Mouse (Mus musculus): ENCODE results near the gene Ntsr1.

Gene Ntsr1

DNA sequence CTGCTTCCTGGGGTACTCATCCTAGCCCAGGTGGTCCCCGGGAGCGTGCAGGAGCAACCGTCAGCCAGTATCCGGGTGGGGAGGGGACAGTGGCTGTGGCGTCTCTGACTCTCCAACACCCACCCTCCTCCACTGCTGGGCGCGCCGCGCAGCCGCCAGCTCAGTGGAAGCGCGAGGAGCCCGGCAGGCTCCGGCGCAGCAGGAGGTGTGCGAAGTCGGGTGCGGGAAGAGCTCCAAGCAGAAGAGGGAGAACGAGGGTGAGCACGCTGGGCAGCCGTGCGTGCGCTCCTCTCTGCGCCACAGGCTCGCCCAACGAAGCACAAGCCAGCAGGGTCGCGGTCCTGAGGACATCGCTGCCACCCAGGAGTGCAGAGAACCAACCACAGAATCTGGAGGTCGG, at the start of gene Ntsr1:
Gene Ntsr1, plus strand, starts transcription at position 236 of the 400 bp plus-strand sequence.
- DNase-seq = peak; percentile 77

DNA sequence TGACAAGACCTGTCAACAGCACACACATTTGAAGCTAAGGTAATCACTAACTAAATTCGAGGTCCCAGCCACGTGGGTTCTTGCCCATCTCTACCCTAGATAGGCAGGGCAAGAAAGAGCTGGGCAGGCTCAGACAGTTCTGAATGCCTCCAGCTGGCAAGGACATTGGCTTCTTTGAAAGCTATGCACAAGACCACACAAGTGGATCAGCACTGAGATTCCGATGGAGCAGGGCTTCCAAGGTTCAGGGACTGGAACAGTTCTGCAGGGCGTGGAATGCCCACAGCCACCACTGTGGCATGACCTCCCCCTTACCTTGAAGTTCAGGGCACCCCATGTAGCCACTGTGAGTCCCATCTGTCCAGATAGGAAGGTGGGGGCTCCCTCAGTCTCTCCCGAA, 49.2 kb upstream of the Ntsr1 start:
- DNase-seq = no peak

DNA sequence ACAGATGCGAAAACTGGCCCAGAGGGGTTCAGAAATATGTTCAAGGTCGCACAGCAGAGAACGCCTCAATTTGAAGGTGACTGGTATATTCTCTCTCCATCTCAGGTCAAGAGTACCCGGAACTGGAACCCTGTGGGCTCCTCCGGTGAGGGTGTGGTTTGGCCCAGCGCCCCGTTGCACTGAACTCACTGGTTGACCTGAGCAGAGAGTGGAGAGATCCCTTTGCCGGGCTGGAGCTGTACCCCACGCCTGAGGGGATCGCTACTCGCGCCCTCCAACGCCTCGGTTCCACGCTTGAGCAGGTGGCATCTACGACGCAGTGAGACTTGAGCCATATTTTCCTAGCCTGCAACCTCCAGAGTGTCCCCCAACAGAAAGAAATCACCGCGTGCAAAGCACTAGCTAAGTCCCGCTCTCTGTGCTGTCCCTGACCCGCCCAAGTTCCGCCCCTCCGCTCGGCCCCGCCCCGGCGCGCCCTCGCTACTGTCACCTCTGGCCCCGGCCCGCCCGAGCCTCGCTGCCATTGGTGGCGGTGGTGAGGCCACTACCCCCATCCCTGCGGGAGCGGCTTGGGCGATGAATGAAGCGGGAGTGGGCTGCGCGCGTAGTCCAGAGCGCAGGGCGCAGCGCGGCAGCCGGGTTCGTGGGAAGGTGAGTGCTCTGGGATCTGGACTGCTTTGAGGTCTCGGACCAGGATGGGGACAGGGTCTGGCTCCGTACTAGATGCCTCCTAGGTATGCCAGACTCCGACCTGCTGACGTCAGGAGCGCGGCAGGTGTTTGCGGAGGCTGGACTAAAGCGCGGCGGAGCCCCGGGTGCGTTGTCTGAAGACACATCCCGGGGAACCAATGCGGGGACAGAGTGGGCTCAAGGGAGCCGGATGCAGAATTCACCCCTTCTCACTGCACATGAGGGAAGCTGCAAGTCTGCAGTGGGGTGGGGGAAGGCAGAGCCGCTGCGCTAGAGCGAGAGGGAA, 43.8 kb upstream of the Ntsr1 start, which contains the start of gene Slco4a1:
Gene Slco4a1, plus strand, starts transcription at position 523 of the 976 bp plus-strand sequence.
- peak; percentile 76 for DNase-seq

DNA sequence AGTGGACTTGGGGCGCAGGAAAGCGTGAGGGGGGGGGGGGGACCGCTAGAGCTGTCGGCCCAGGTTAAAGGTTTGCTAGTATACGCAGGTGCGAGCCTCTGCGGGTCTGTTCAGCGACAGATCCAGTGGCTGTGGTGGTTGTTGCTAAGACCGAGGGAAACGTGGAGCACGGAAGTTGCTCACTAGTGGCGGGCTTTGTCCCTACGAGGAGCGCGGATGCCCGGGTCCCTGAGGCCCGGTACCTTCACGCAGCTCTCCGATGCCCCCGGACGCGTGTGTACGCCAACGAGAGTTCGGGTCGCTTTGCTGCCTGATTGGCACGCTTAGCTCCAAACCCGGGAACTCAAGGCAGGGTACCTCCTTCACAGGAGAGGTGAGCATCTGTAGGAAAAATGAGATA, 43.1 kb upstream of the Ntsr1 start:
- DNase-seq = no peak

DNA sequence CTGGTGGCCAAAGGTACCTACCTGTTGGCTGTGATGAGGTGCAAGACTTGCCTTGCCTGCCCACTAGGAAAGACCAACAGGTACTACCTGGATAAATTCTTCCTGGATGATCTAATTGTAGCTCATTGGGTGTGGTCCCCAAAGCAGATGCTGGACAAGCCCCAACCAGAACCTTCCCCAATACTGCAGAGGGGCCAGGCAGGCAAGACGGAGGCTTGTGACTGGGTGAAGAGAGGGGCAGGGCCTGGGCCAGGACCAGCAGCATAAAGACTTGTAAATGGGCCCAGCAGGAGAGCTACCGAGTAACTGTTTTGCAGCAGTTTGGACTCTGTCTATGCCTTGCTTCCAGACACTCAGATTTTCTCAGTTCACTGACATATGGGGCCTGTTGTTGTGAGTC, 42.1 kb upstream of the Ntsr1 start:
- DNase-seq = no peak

DNA sequence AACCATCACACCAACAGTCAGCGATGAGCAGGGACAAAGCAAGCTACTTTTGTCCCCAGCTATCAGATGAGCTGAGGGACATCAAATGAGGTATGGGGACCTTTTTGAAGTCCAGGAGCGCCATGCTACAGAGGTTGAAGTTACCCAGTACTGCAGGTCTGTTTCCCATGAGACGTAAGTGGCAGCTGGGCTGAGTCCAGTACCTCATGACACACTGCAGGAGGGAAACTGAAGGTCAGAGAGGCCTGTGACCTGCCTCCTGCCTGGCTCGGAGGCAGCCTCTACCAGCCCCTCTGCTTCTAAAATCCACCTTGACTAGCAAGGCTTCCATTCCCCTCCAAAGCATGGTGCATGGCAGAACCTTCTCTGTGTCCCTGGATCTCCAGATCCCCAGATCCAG, 40.3 kb upstream of the Ntsr1 start:
- DNase-seq = no peak

DNA sequence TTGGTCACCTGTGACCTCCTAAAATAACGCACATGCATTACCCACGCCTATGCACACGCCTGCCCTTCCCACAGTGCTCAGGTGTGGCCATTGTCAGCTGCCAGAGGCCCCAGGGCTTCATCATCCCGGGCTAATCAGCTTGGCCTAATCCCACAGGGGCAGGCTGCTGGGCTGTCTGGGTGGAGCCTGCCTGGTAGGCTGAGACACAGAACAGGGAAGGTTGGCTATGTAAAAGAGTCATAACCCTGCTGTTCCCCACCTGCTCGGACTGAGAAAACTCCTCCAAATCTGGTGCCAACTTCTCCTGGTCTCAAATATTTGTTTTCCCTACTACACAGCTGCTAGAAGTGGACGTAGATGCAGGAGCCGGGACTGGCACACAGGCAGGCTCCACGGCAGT, 39.0 kb upstream of the Ntsr1 start:
- no peak for DNase-seq

DNA sequence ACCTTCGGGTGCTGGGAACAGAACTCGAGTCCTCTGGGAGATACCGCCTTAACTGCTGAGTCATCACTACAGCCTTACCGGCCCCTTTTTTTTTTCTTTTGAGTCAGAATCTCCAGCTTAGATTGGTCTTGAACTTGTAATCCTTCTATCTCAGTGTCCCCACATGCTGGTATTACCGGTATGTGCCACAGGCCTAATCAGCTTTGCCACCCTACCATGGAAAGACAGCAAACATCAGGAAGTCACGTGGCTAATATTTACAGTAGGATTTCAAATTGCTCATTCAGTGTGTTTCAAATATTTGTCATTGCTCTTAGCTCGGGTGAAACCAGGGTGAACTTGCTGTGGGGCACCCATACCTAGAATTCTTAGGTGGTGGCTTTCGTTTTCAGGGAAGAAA, 37.2 kb upstream of the Ntsr1 start:
- DNase-seq = no peak

DNA sequence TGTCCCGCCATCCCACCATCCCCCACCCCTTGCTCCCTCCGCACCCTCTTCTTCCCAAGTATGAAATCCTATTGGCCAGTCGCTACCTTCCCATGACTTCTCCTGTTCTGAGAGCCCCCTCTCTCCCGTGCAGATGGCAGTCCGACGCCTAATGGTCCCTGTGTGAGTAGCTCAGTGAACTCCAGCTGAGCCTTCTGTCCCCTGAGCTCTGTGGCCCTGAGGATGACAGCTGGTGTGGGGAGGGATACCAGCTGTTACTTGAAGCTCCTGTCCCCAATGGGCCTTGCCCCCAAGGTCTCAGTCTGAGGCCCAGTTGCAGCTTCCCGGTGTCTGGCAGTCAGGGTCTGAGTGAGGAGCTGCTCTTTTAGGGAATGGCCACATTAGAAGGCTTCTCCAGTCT, 33.3 kb upstream of the Ntsr1 start:
- DNase-seq = no peak

DNA sequence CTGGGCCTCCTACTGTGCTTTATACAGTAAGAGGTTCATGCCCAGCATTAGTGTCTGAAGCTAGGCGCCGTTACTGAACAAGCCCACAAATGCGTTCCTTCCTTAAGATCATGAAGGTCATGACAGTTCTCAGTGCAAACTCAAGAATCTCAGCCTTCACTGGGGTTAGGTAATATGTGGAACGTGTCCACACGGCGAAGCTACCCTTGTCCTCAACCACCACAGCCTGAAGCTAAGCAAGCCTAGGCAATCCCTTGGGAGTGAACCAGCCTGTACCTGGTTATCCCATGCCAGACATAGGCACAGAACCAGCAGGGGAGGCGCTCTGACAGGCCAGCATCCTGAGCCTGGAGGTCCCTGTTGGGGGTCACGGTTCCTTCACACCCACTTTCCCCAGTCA, 30.9 kb upstream of the Ntsr1 start:
- no peak for DNase-seq

DNA sequence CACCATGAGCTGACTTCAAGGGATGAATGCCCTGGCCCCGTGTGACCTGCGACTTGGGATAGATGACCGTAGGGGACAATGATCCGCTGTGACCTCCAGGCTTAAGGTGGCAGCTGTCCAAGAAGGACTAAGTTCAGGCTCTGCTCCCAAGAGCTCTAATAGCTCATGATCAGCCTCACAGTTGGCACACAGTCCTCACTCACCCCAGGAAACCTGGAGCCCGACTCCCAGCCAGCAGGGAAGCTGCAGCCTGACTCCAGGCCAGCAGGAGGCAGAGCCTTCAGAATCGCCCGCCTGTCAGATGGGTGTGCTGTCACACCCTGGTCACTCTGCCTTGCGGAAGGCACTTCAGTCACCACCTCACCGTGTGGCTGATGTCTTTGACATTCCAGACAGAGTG, 30.0 kb upstream of the Ntsr1 start:
- DNase-seq = no peak

DNA sequence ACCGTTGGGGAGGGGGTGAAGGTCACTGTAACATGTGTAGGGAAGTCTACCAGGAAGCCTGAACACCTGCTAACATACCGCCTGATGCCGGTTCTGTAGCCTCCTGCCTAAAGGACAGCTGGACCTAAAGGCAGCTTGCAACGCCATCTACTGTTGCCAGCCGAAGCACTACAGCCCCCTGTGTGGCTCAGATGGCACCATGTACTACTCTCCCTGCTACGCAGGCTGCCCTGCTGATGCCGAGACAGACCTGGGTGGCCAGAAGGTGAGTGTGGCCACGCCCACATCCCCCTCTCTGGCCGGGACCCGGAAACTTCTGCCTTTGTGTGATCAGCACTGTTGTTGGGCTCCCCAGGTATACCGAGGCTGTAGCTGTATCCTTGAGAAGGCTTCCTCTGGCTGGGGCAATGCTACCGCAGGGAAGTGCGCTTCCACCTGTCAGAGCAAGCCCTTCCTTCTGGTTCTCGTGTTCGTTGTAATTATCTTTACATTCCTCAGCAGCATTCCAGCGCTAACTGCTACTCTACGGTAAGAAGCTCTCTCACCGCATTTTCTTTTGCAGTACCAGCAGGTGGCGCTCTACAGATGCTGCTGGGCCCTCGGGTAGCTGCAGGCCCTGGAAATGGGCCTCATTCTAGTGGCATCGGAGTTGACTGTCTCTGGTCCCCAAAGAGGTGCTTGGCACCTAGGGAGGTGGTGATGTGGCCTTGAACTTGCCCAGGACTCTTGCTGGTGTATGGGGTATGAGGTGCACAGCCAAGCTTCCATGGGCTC, 27.3 kb upstream of the Ntsr1 start:
- DNase-seq = no peak

DNA sequence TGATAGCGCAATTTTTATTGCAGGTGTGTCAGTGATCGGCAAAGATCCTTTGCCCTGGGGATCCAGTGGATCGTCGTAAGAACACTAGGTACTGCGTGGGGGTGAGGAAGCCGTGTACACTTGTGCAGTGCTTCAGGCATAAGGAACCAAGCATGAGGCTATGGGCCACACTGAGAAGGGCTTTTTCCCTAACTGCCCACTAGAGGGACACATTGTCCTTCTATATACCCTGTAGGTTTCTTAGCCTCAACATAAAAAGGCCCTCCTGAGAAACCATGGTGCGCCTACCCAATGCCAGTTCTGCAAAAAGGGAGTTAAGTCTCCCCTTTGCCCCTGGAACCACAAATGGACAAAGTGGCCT, 26.7 kb upstream of the Ntsr1 start:
- peak; percentile 77 for DNase-seq

DNA sequence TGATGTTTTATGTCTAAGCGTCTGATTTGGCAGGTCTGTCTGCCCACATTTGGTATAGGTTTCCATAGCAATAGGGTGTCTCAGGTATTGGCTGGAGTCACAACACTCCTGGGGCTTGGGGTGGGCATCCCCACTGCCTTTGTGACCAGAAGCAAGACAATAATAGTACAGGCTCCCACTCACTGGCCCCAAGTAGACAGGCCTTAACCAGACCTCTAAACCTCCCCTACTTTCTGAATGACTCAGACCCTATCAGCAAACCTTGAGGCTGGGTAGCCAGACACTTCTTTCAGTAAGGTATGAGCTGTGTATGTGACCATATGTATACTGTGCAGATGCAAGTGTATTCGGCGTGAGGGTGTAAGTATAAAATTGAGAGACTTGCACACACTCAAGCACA, 24.9 kb upstream of the Ntsr1 start:
- DNase-seq = no peak

DNA sequence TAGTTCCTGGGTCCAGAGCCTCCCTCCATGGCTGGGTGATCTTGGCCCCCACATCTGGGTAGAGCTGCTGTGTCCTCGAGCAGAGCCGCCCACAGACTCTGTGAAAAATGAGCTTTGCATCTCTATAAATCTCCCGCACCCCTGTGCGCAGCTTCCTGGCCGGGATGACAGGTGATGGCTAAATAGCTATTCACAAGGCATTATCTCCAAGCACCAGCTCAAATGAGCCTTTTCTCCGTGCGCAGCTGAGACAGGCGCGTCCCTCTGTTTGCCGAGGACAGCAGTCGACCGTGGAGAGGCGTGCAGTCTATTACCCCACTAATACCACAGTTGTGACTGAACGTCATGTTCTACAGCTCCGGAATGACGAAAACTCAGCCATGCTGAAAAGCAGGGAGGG, 17.5 kb upstream of the Ntsr1 start:
- DNase-seq = no peak

DNA sequence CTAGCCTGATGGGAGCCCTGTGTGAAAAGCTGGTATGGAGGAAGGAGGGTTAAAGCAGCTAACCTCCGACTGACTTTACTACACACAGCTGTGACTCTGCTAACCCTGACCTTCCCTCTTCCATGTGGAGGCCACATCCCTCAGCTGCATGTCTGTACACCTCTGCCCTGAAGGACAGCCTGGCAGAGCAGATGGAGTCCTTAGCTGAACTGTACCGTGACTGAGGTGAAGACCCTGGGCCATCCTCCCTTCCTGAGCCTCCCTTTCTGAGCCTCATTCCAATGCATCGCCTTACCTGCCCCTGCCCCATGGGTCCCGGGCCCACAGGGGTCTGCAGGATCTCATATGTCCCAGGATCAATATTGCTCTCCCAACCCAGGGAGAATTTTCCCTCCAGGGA, 14.9 kb upstream of the Ntsr1 start:
- no peak for DNase-seq

DNA sequence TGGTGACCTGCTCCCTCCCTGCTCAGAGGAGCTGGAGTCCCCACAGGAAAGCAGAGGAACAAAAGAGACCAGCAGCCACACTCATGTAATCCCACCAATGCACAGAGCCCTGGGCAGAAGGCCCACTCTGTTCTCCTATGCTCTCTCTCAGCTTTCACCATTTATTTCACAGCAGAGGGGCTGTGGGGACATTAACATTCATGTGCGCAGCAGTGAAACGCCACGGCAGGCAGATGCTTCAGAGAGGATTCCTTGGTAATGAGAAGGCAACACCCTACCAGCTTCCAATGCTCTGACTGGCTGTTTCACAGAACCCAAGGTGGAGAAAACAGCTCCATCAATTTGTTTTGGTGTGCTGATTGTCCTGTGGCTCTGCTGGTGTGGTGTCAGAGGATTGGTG, 14.5 kb upstream of the Ntsr1 start:
- DNase-seq = no peak

DNA sequence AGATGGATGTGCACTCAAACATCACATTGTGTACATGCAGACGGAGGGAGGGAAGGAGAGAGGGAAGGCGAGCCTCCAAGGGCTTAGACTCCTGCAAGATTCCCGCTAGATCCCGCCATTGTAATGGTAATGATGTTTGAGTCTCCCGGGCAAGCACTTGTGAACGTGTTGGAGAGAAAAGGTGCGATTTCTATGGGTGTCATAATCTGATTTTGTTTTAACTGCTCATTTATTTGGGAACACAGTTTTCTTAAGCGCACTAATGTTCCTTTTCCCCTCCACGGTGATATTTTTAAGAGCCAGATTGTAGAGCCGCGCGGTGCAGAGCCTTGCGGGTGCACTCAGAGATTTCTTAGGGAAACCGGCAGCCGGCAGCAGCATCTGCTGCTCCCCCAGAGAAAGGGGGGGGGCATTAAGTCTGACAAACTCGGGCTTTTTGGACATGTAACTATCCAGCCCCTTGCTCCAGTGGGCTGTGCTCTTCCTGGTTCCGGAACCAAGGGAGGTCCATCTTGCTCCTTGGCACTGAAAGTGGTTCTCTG, 11.5 kb upstream of the Ntsr1 start:
- no peak for DNase-seq

DNA sequence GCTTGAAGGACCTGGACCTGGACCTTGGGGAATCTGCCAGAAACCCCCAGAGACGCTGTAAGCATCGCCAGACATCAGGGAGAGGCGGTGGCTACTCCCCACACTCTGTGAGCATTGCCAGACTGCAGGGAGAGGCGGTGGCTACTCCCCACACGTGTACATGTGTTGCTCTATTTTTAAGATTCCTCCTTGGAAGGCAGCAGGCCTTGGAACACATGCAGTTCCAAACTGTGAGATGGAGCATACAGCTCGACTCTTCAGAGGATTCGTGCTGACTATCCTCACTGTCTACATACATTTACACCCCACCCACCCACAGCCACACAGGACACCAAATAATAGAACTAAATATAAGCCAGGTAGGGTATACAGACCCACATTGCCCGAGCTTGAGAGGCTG, 3.9 kb upstream of the Ntsr1 start:
- peak; percentile 66 for DNase-seq

DNA sequence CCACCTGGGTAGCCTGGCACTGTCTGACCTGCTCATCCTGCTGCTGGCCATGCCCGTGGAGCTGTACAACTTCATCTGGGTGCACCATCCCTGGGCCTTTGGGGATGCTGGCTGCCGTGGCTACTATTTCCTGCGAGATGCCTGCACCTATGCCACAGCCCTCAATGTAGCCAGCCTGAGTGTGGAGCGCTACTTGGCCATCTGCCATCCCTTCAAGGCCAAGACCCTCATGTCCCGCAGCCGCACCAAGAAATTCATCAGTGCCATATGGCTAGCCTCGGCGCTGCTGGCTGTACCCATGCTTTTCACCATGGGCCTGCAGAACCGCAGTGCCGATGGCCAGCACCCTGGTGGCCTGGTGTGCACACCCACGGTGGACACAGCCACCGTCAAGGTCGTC, 950 bp downstream of the Ntsr1 start:
- no peak for DNase-seq

DNA sequence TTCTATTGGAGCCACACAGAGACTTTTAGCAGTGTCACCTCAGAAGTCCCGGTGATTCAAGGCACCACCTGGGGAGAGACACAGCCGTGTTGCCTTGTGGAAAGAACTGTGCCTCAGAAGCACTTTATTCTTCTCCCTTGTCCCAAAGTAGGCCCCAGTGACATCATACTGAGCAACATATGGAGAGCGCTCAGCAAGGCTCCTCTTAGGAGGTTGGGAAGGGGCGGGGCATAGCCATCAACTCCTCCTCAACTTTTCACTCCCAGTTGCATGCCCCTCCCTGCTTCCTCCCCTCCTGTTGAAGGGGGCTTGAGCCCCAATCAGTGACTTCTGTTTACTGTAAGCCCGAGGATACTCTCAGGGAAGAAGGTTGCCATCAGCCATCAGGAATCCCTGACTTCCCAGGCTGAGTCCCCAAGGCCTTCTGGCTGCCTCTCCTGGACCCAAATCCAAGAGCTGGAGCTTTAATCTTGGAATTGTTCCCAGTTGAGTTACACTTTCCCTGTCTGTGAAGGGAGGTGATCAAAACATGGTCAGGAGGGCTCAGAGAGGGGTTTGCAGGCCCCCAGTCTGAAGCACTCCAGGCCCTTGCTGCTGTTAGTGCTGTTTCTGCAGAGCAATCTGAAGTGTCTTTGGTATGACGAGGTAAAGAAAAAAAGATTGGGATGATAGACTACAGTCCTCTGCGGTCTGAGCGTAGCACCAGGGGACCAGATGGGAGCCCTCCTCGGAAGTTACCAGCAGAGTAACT, 1.6 kb downstream of the Ntsr1 start:
- DNase-seq = peak; percentile 17

DNA sequence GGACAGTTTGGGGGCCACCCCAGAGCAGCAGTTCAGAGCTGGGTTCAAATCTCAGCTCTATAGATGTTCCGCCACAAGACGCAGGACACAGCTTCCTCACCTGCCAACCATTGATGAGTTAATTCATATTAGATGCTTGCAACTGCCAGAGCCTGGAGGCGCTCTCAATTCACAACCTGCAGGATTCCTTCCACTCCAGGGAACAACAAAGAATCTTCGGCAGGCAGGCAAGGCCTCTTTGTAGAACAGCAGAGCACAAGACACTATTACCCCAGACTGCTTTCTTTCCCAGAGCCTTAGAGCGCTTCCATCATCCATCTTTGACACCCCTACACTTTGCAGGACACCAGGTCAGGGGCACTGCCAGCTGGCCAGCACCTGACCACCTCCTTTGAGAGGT, 6.5 kb downstream of the Ntsr1 start:
- no peak for DNase-seq

Measured in right cerebral cortex, adult 18-20 months (tissue).